ENCODE assay signal across 17 mouse cellular contexts in genomic region chr14:33719651-33720050, GRCm38 (mm10).
"Had no signal": no experiment of that assay in that cellular context is flagged by ENCODE, and none has a peak within 500 bp of the region (broad histone marks: within the 10 kb centered on the region; RNA-seq: fewer than 3 reads in every experiment).

No protein-coding gene starts in this region.

- H3K9ac ChIP-seq: lung, embryonic 15.5 days; midbrain, embryonic 13.5 days; midbrain, embryonic 15.5 days; neural tube, embryonic 12.5 days; stomach, embryonic 15.5 days had no signal

- DNase-seq: lung, adult 2 months; lung, postnatal 14 days; lung, postnatal 36 days; right cerebral cortex, postnatal 14 days; thymus, adult 2 months; thymus, postnatal 25 days; thymus, postnatal 4 days had no signal

- H3K4me3 ChIP-seq: lung, embryonic 15.5 days; megakaryocyte, embryonic 14.5 days; midbrain, embryonic 13.5 days; midbrain, embryonic 15.5 days; neural tube, embryonic 12.5 days; stomach, embryonic 15.5 days had no signal

- ATAC-seq: lung, postnatal 0 days; midbrain, embryonic 13.5 days; midbrain, embryonic 15.5 days had no signal

- H3K36me3 ChIP-seq: lung, embryonic 15.5 days; midbrain, embryonic 13.5 days; midbrain, embryonic 15.5 days; neural tube, embryonic 12.5 days; stomach, embryonic 15.5 days had no signal

- H3K27me3 ChIP-seq: lung, embryonic 15.5 days; megakaryocyte, embryonic 14.5 days; midbrain, embryonic 13.5 days; midbrain, embryonic 15.5 days; neural tube, embryonic 12.5 days; stomach, embryonic 15.5 days had no signal

- H3K4me1 ChIP-seq: lung, embryonic 15.5 days; megakaryocyte, embryonic 14.5 days; midbrain, embryonic 13.5 days; midbrain, embryonic 15.5 days; neural tube, embryonic 12.5 days; stomach, embryonic 15.5 days had no signal

- H3K9me3 ChIP-seq: lung, embryonic 15.5 days; midbrain, embryonic 13.5 days; midbrain, embryonic 15.5 days; neural tube, embryonic 12.5 days; stomach, embryonic 15.5 days had no signal

- H3K4me2 ChIP-seq: lung, embryonic 15.5 days; midbrain, embryonic 11.5 days; midbrain, embryonic 13.5 days; midbrain, embryonic 15.5 days; neural tube, embryonic 12.5 days; stomach, embryonic 15.5 days had no signal

- H3K27ac ChIP-seq: lung, embryonic 15.5 days; macrophage; midbrain, embryonic 13.5 days; midbrain, embryonic 15.5 days; neural tube, embryonic 12.5 days; stomach, embryonic 15.5 days; stomach, postnatal 0 days had no signal
